Mouse (Mus musculus): Measurements from ENCODE around the gene Rubcnl.

Gene Rubcnl

GRCm38 (mm10) chr14:75017877-75018825 is 2.3 kb downstream of the Rubcnl start:
- DNase-seq (ENCODE audit: low read depth) = no peak

GRCm38 (mm10) chr14:75018829-75019228 is 3.0 kb downstream of the Rubcnl start:
- DNase-seq (ENCODE audit: low read depth) = no peak

DNA sequence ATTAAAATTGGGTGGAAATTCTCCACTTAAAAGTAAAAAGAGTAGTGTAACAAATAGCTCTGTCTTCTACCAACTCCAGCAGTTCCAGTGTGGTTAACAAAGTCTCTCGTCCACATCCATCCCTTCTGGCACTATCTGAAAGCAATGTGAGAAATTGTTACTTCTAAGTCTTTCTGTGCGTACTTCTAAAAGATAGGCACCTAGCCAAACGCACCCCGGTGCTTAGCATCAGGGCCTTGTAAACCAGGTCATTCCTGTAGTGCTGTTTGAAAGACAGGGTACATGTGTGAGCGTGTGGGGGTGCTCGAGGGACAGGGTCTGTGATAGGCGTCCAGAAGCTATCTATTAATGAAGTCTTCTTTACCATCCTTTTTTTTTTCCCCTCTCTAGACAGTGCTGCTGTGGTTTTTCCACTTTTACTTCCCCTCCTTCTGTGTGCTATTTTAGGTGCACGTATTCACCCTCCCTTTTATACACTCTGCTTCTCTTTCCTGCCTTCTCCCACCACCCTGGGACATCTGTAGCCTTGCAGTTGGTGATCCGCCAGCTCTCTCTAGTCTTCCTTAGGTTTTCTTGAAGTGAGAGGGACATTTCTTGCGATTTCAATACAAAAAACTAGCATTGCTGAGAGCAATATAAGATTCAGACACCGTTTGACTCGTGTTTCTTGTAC is 4.9 kb downstream of the Rubcnl start:
- DNase-seq (ENCODE audit: low read depth) = no peak

- DNase-seq (ENCODE audit: low read depth) = no peak
These were observed 6.7 kb downstream of the Rubcnl start for GRCm38 (mm10) chr14:75022522-75022921.

DNA sequence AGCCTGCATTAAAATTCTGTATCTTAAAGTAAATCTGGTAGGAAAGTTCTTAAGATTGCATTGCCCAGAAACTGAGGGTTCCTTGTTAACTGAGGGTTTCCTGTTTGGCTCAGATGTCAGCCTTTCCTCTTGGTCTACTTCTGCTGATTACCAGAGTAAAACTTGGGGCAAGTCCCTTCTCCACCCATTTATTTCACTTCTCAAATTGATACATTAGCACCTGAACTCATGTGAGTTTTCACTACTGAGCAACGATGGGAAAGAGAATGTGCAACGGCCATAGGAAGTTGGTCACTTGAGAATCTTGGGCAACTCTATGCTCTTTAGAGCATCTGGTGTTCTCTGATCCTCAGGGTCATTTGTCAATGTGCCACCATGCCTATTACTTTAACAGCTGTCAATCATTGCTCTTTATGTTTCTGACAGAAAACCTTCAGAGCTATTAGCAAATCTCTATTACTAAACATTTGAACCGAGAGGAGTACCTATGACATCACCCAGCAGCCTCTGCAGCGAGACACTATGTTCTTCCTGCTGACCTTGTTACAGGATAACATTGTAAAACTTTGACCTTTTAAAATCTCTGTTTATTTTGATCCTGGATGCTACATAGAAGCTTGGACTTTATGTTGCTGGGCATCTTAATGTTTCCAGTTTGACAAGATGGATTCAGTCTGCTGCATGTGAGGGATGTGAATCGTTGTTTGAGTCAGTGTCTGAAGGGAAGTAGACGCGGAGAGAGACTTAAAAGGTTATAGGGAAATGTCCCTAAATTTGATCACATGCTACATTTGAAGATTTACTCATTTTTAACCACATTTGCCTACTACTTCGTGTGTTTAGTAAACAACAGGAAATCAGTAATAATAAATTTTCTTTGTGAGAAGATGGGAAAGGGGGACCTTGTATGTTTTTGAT is 9.2 kb downstream of the Rubcnl start:
- DNase-seq (ENCODE audit: low read depth) = no peak

DNA sequence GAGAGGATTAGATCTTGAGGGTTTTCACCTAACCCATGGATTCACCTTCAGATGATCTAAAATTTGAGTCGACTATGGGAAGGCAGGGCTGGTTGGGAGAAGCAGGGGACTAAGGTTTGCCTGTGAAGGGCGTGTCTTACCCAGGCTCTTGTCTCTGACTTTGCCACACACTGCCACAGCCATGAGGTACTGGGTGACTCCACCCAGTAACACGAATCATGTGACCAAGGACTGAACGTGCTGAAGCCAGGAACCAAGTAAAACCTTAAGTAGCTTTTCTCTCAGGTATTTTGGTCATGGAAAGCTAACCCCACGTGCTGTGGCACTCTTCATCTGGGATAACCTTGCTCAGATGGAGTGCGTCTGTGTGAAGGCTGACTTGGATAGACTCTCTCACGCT is 14.9 kb downstream of the Rubcnl start:
- no peak for DNase-seq (ENCODE audit: low read depth)

DNA sequence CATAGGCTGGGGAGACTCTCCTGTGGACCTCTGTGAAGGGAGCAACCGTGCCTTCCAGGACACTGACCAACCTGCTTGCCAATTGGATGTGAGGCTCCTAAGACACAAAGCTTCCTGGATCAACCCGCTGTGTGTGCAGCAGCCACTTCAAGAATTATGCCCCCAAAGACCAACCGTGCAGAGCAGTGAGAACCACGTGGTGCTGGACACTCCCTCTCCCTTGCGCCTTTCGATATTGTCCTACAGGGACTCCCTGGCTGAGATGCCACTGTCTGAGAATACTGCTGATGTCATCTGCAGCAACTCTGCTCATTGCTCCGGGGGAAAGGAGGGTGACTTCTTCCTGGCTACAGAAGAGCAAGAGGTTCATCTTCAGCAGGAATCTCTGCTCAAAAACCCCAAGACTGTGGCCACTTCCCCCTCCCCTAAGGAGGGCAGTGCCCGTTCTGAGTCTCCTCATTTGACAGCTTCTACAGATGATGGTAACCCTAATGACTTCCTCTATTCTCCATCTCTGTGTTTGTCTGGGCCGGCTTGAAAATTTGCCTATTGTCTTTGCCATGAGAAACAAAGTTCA is 16.3 kb downstream of the Rubcnl start:
- no peak for DNase-seq (ENCODE audit: low read depth)

- no peak for DNase-seq (ENCODE audit: low read depth)
These were observed 16.9 kb downstream of the Rubcnl start for GRCm38 (mm10) chr14:75032742-75033141.

GRCm38 (mm10) chr14:75034240-75034639 is 18.4 kb downstream of the Rubcnl start:
- DNase-seq (ENCODE audit: low read depth) = no peak

DNA sequence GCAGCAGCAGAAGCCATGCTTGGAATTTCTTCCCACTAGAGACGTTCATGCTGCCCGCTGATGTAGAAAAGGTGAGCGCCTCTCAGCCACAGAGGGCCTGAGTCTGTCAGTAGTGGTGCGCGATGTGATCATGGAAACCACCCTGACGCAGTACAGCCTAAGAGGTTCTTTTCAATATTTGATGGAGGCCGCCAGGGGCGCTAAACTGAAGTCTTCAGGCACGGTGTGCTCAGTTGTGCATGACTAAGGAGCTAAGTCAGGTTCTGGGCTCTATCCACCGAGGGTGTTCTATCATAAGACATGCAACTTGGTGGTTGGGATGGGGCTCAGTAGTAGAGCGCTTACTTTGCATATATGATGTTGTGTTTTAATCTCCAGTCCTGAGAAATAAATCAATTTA is 19.6 kb downstream of the Rubcnl start:
- no peak for DNase-seq (ENCODE audit: low read depth)

- DNase-seq (ENCODE audit: low read depth) = no peak
These were observed 29.4 kb downstream of the Rubcnl start for GRCm38 (mm10) chr14:75045184-75045583.

DNA sequence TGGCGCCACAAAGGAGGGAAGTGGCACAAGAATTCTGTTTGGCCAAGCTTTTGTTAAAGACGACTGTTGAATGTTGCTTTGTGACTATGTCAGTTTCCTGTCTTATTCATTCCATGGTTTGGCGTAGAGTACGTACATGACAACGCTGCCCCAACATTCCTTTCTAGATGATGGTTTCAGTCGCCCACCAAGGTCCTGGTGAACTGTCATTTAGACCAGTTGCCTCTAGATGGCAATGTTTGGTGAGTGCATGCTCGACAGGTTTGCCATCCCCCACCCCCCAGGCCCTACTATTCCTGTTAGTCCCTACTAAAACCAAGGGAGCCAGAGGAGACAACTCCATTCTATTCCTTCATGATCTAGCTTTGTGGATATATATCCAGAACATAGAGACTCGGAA is 36.6 kb downstream of the Rubcnl start:
- no peak for DNase-seq (ENCODE audit: low read depth)

DNA sequence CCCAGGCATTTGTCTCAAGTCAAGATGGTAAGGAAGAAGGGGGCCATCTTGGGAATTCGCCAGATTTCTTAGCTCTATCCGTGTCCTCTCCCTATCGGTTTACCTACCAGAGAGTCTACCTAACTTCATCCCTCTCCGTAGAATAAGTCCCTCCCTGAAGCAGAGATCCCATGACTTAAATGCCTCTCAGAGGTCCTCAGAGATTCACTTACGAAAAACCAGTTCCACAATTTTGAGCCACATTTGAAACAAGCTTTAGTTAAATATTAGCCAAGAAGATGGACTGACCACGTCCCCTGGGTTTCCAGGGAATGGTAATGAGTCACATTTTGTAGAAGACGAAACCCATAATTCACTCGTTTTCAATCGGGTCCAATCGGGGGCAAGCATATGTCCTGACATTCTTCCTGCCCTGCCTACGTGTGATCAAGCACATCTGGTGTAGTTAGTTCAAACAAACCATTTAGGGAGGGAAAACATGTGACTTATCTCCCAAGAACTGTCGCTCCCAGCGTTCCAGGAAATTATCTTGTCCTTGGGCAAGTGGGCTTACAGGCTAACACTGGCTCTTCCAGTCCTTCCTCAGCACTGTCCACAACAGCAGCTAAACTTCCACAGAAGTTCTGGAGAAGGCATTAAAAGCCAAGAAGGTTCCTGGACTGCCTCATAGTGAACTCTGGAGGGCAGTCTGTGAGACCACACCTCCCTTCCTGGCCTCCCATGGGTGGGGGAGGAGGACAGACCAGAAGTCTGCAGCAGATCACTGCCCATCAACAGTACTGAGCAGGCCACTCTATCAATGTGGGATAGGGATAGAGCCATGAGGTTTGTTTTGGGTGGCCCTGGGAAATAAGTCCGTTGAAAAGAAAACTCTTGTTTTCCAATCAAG is 38.9 kb downstream of the Rubcnl start:
- no peak for DNase-seq (ENCODE audit: low read depth)

DNA sequence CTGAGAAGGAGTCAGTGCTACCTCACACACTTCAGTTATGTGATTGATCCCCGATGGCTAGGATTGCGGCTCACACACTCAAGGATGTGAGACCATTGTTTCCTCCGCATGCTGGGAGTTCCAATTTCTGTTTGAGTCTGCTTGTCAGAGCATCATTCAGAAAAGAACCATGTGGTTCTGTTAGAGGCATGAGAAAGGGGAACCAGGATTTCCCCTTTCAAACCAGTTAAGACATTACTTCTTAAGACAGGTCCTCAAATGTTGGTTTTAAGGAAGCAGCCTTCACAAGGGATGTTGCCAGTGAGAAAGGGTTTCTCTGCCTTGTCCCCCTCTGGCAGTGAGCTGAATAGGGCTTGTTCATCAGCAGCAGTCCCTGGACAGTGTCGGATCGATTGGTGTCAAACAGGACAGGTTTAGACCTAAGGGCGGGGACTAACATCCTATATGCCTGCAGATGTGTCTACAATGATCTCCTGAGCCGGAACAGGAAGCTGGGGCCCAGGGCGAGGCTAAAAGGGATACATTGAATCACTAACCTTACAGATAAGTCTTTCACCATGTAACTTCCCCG is 41.1 kb downstream of the Rubcnl start:
- DNase-seq (ENCODE audit: low read depth) = no peak

GRCm38 (mm10) chr14:75060562-75060961 is 44.7 kb downstream of the Rubcnl start:
- DNase-seq (ENCODE audit: low read depth) = peak; percentile 29

DNA sequence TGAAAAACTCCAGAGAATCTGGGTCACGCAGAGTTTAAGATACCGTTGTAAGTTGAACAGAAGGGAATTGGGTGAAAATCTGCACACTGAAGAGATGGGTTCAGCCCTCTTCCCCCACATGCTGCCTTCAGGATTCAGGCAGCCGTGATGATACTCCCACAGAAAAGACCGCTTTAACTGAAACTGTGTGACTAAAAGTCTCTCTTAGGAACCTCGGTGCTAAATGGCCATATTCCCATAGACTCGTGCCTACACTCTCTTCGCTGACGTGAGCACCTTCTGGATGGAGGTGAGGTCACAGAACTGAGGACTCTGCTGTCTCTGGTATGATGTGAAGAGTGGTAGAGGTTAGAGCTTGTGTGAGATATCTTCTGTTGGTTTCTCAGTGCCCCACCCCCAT is 48.1 kb downstream of the Rubcnl start:
- no peak for DNase-seq (ENCODE audit: low read depth)

DNA sequence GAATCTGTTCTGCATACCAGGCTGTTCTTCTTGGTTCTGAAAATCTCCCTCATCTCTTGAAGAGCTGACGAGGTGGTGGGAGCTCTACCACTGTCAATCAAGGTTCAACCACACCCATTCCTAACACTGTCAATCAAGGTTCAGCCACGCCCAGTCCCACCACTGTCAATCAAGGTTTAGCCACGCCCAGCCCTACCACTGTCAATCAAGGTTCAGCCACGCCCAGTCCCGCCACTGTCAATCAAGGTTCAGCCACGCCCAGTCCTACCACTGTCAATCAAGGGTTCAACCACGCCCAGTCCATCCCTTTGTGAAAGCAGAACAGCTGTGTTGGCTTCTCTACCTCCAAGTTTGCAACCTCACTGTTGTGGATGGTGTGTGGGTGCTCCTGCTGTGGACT is 48.7 kb downstream of the Rubcnl start:
- no peak for DNase-seq (ENCODE audit: low read depth)

GRCm38 (mm10) chr14:75065211-75065610 is 49.4 kb downstream of the Rubcnl start:
- no peak for DNase-seq (ENCODE audit: low read depth)

DNA sequence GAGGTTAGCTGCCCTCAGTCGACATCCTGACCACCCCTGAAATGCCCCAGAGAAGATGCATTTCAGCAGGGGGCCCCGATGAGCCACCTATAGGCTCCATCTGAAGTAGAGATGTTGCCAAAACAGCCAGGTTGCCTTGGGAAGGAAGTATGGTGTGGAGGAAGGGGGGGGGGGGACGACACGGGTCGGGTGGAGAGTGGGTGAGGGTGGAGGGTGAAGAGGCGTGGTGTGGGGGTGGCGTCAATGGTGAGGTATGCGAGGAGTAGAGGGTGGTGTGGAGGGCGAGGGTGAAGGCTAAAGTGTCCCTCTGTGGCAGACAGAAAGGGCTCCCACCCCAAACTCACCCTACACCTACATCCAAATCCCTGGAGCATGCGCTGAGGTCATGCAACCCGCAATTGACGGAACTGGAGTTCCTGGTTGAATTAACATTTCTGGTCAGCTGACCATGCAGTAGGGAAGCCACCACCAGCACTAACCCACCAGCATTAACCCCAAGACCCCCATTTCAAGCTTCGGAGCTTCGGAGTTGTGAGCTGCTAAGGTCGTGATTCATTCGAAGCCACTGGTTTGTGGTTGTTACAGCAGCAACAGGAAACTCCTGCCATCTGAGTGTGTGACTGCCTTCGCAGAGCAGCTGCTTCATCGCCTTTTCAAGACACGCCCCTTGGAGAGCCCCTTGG is 52.7 kb downstream of the Rubcnl start:
- DNase-seq (ENCODE audit: low read depth) = no peak

Data from c-Kit-positive CD71-positive TER-119-negative erythroid progenitor cells, embryonic 14.5 days (primary cell).